Mouse (Mus musculus) frontal cortex, adult (tissue): ENCODE measurements around the gene Wdr91.
A peak's percentile ranks its signal among the peaks of the same experiment; 100 is the strongest.

Experiments
- ATAC-seq: cut with Nextera tagmentation; 2 replicates; pipeline ENCODE4 v1.9.2; 2017; ENCODE audit warnings: mild to moderate bottlenecking, moderate library complexity, mixed read lengths; ENCODE audit not compliant: low TSS enrichment

Wdr91 gene

GRCm38 (mm10) chr6:34910371-34911219 lies at the start of gene Wdr91:
Gene Wdr91 (minus strand): TSS chr6:34910876.
- ATAC-seq: peak; percentile 86

GRCm38 (mm10) chr6:34959131-34959530 lies 48.5 kb upstream of the Wdr91 start:
- ATAC-seq: no peak

GRCm38 (mm10) chr6:34955862-34956241 lies 45.2 kb upstream of the Wdr91 start:
- ATAC-seq: no peak

- peak; percentile 86 for ATAC-seq
Observed at GRCm38 (mm10) chr6:34954926-34955861, 44.5 kb upstream of the Wdr91 start.

GRCm38 (mm10) chr6:34951956-34952667 lies 41.4 kb upstream of the Wdr91 start:
- ATAC-seq: no peak

GRCm38 (mm10) chr6:34951518-34951917 lies 40.8 kb upstream of the Wdr91 start:
- no peak for ATAC-seq

GRCm38 (mm10) chr6:34948461-34948860 lies 37.8 kb upstream of the Wdr91 start:
- peak; percentile 50 for ATAC-seq

GRCm38 (mm10) chr6:34946486-34947079 lies 35.9 kb upstream of the Wdr91 start:
- no peak for ATAC-seq

- no peak for ATAC-seq
Observed at GRCm38 (mm10) chr6:34943499-34943898, 32.8 kb upstream of the Wdr91 start.

- no peak for ATAC-seq
Observed at GRCm38 (mm10) chr6:34942446-34942845, 31.8 kb upstream of the Wdr91 start.

- ATAC-seq: no peak
Observed at GRCm38 (mm10) chr6:34941496-34941895, 30.8 kb upstream of the Wdr91 start.

- no peak for ATAC-seq
Observed at GRCm38 (mm10) chr6:34939451-34939850, 28.8 kb upstream of the Wdr91 start.

GRCm38 (mm10) chr6:34938929-34939325 lies 28.3 kb upstream of the Wdr91 start:
- no peak for ATAC-seq

- no peak for ATAC-seq
Observed at GRCm38 (mm10) chr6:34938280-34938928, 27.7 kb upstream of the Wdr91 start.

GRCm38 (mm10) chr6:34936743-34937142 lies 26.1 kb upstream of the Wdr91 start:
- no peak for ATAC-seq

GRCm38 (mm10) chr6:34932633-34933032 lies 22.0 kb upstream of the Wdr91 start:
- no peak for ATAC-seq

GRCm38 (mm10) chr6:34927594-34927993 lies 16.9 kb upstream of the Wdr91 start:
- no peak for ATAC-seq

GRCm38 (mm10) chr6:34927156-34927555 lies 16.5 kb upstream of the Wdr91 start:
- peak; percentile 97 for ATAC-seq

- peak; percentile 64 for ATAC-seq
Observed at GRCm38 (mm10) chr6:34921941-34922340, 11.3 kb upstream of the Wdr91 start.

GRCm38 (mm10) chr6:34920631-34921030 lies 10.0 kb upstream of the Wdr91 start:
- ATAC-seq: no peak

GRCm38 (mm10) chr6:34919956-34920355 lies 9.3 kb upstream of the Wdr91 start, which contains the start of gene Stra8:
Gene Stra8 (plus strand): TSS chr6:34920163.
- no peak for ATAC-seq
